Mouse (Mus musculus) 416B (cell line): ENCODE data around the gene Ndnf.

Experiments
- DNase-seq: peaks from one replicate; pipeline ENCODE4 v3.0.0; 2011; ENCODE audit warnings: low read depth

The Ndnf gene

DNA sequence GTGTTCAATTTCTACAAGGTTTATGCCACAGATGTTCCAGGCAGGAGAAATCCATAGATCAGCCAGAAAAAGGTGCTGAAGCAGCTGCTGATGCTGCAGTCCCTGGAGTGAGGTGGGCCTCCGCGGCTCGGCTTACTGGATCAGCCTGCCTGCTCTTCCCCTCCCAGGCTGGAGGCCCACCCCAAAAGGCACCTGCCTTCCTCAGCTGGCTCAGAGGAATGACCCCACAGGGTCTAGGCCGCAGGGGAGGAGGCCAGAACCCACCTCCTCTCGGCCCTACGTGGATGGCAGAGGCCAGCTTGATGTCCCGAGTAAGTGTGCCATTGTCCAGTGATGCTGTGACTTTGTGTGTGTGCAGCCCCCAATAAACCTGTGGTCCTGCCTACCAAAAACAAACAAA lies 86.8 kb downstream of the Ndnf start:
- no peak for DNase-seq

DNA sequence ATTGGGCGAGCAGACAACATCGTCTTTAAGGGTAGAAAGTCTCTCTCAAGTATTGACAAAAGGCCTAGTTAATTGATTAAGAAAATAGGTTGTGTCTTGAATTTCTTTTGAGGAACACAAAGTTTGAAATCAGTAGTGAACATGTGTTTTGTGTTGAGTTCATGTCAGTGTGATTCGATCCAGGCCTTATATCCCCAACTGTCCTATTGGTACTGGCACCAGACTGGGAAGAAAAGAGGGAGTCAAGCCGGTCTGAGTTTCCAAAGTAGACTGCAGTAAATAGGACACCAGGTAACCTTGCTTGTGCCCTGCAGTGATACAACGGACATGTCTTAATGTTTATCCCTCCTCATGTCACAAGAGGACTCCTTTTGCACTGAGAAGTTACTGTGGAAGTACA lies 87.8 kb downstream of the Ndnf start:
- DNase-seq: no peak

DNA sequence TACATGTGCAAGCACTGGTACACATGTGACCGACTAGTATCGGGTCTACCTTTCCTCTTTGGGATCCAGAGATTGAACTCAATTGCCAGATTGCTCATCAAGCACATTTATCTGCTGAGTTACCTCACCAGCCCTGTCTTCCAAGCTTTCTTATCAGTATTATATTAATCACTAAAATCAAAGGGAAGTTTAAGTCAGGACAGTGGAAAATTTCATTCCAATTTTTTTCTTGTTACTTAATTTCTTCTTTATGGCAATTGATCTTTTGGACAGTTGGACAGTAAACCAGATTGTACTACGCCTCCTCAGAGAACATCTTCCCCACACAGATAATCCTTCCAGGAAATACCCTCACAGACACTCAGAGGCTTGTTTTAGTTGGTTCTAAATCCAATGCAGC lies 88.7 kb downstream of the Ndnf start:
- no peak for DNase-seq
